In genomic region chr14:27183501-27184230, GRCm38 (mm10) we compare ENCODE assay signal across 8 mouse cellular contexts.
DNase-seq lines count a peak whose midpoint lies in the region; ATAC-seq and TF ChIP-seq lines count a peak whose summit lies in the region.

No protein-coding gene starts in this region.

- intact Hi-C loops in gastrocnemius, postnatal 14 days (cut with DNase I; ENCODE audit: low total_unique reads): loop anchor here (2.0 kb wide), 1 partner anchor 75 kb away; no protein-coding TSS in a partner anchor

- no peak for ATAC-seq in hindbrain, embryonic 12.5 days (ENCODE audit: low FRiP score)

- H3K4me3 ChIP-seq in hindbrain, embryonic 10.5 days: no peak overlapping the region
- no peak overlapping the region for H3K4me3 ChIP-seq in hindbrain, embryonic 12.5 days
- H3K4me3 ChIP-seq in E14TG2a.4 (replicated peaks; ENCODE audit: low read length): peak overlapping the region; percentile 27; the same call in 1 of the 2 replicates

- H3K27me3 ChIP-seq in hindbrain, embryonic 10.5 days (ENCODE audit: insufficient read depth, poor library complexity, severe bottlenecking): no peaks in the 10 kb centered on the region
- H3K27me3 ChIP-seq in hindbrain, embryonic 12.5 days: peaks cover 6% of the 10 kb centered on the region; the same call in 1 of the 2 replicates
- no peaks in the 10 kb centered on the region for H3K27me3 ChIP-seq in E14TG2a.4 (ENCODE audit: insufficient read depth, low read length)

- WGBS in hindbrain, embryonic 10.5 days: 70% methylated on average over 16 of the region's 16 CpGs
- 67% methylated on average over 16 of the region's 16 CpGs for WGBS in hindbrain, embryonic 12.5 days

- no peaks in the 10 kb centered on the region for H3K9me3 ChIP-seq in hindbrain, embryonic 10.5 days
- no peaks in the 10 kb centered on the region for H3K9me3 ChIP-seq in hindbrain, embryonic 12.5 days (replicated peaks)
- no peaks in the 10 kb centered on the region for H3K9me3 ChIP-seq in E14TG2a.4 (ENCODE audit: low read length)

- DNase-seq in hindbrain, embryonic 10.5 days (ENCODE audit: low spot score): peak; percentile 56
- peak; percentile 61 to 75 for DNase-seq in cerebellum, adult 18-20 months
- DNase-seq in gastrocnemius, postnatal 14 days: peak; percentile 54
- DNase-seq in layer of hippocampus, postnatal 14 days (ENCODE audit: low spot score in 2 of 2): peak; percentile 78 to 84
- DNase-seq in mesoderm, embryonic 11.5 days (ENCODE audit: low read depth, low spot score): peak; percentile 75
- DNase-seq in thymus, postnatal 14 days: peak; percentile 69

- TF ChIP-seq CTCF in E14TG2a.4 (conservative IDR thresholded peaks at IDR 0.05; ENCODE audit: low read length): peak; percentile 55

- no peaks in the 10 kb centered on the region for H3K36me3 ChIP-seq in hindbrain, embryonic 10.5 days
- H3K36me3 ChIP-seq in hindbrain, embryonic 12.5 days: no peaks in the 10 kb centered on the region
- no peaks in the 10 kb centered on the region for H3K36me3 ChIP-seq in E14TG2a.4 (ENCODE audit: insufficient read depth, low read length)

- no peak overlapping the region for H3K9ac ChIP-seq in hindbrain, embryonic 12.5 days

- peaks cover 4% of the 10 kb centered on the region; the same call in 1 of the 2 replicates for H3K4me1 ChIP-seq in hindbrain, embryonic 10.5 days (replicated peaks)
- no peaks in the 10 kb centered on the region for H3K4me1 ChIP-seq in hindbrain, embryonic 12.5 days
- peaks cover 27% of the 10 kb centered on the region for H3K4me1 ChIP-seq in E14TG2a.4 (replicated peaks; ENCODE audit: low read depth, low read length)

- H3K27ac ChIP-seq in hindbrain, embryonic 10.5 days: no peak overlapping the region
- no peak overlapping the region for H3K27ac ChIP-seq in hindbrain, embryonic 12.5 days

- no peak overlapping the region for H3K4me2 ChIP-seq in hindbrain, embryonic 12.5 days (replicated peaks)
